Mouse (Mus musculus) embryonic fibroblast, embryonic 13.5 days (primary cell): ENCODE data around the gene Eno2.

Source experiments
- CTCF ChIP-seq: IDR thresholded peaks from 2 replicates; pipeline ENCODE4 v1.5.1; 2011; ENCODE audit warnings: mild to moderate bottlenecking, control low read depth, low read length, moderate library complexity, borderline replicate concordance; ENCODE audit not compliant: insufficient read depth
- POLR2A ChIP-seq: IDR thresholded peaks from 2 replicates; pipeline ENCODE4 v1.6.1; 2011; ENCODE audit warnings: low read depth, mild to moderate bottlenecking, control low read depth, low read length, moderate library complexity

- TF ChIP-seq CTCF (no peak), POLR2A (no peak)
Measured at GRCm38 (mm10) chr6:124717968-124718367, 51.5 kb downstream of the Eno2 start.
